Mouse (Mus musculus): ENCODE measurements at regions not wholly inside any gene's neighbourhood (a gene's known extent, or its start where the extent isn't known, plus 50 kb on each side); places are given as distances from the start of the nearest gene placed in this dataset.

DNA sequence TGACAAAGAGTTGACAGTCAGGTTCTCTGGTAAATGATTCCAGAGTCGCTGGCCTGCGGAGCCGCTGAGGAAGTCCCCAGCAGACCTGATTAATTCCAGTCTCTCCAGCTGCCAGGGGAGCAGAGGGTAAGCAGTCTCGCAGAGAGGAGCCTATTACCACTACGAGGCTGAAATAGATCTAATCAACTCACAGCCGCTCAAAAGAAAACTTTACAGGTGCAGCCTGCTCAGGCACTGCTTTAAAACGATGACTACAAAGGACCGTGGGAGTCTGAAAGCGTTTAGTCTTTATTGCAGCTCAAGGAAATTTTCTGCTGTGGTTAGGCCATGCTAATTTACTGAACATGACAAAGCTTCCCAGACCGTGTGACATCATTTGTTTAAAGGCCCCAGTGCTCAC is 462.3 kb upstream of the Pou3f3 start:
- DNase-seq: no peak

DNA sequence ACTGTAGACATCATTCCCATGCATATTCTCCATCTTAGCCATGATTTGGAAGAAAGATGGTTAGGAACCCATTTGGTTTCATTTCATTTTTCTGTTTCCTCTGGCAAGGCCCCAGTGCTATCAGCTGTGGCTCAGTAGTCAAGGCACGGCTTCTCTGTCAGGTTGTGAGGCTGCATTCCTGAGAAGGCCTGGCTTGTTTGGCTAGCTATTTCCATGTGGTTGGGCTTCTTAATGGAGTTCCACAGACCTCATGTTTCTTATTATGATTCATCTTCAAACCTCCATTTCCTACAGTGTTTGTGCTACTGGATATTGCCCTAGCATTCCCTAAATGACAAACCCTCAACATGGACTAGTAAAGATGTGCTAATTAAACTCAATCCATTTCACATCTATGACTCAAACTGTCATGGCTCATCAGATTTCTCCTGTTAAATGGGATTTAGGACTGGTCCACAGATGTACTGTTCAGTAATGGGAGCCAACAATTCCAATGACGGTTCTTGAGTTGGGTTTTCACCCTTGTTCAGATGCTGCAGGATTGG is 459.0 kb upstream of the Pou3f3 start:
- no peak for DNase-seq

DNA sequence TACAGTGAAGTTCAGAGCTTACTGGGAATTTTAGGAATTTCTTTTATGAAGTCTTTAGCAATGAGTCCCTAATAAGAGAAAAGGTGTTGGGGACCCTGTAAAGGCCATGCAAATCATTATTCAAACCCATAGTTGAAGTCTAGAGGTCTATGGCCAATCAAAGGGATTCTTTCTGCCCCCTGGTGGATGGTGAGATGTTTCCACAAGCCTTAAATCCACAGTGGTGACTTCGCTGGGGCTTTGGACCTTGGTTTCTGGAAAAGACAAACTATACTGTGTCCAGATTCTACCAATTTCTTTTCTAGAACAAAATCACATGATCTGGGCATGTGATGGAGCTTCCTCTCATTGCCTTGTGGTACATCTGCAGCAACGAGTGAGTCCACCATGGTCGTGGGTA is 457.2 kb upstream of the Pou3f3 start:
- DNase-seq: no peak

DNA sequence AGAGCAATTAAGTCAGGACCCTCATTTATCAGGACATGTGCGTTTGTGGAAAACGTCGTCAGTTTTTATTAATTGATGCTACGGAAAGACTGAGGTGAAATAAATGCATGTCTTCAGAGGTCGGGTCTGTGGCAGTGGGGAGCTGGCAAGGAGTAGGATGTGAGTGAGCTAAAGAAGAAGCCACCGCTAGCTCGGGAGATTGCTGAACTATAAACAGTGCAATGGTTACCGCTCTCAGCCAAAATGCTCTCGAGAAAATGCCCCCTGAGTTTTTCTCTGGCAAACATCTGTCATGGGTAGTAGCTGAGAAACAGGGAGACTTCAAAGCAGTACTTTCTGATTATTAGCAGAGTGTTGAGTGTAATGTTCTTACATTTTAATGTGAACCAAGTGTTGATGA is 454.4 kb upstream of the Pou3f3 start:
- no peak for DNase-seq

DNA sequence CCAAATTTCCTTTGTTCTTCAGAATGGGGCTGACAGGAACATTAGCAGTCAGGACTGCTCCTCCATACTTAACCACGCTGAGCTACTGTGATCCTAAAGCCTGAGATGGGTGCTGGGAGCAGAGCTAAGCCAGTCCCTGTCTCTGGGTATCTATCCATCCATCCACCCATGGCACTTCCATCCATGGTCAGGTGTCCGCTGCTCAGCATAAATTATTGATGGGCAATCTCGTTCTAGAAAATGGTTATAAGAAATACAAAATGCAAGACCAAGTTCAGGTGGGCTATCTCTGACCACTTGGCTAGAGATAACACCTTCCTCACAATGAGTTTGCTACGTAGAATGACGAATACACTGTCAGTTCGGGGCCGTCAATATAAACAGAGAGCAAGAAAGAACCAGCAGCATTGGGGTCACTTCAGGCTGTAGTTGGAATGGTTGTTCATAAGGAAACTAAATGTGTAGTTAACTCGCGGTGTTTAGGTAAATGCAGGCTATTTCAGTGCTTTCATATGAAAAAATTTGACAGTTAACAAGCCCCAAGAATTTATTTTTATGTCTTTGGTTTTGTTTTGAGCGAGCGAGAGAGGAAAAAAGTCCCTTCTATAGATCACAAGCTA is 453.9 kb upstream of the Pou3f3 start:
- DNase-seq: no peak

DNA sequence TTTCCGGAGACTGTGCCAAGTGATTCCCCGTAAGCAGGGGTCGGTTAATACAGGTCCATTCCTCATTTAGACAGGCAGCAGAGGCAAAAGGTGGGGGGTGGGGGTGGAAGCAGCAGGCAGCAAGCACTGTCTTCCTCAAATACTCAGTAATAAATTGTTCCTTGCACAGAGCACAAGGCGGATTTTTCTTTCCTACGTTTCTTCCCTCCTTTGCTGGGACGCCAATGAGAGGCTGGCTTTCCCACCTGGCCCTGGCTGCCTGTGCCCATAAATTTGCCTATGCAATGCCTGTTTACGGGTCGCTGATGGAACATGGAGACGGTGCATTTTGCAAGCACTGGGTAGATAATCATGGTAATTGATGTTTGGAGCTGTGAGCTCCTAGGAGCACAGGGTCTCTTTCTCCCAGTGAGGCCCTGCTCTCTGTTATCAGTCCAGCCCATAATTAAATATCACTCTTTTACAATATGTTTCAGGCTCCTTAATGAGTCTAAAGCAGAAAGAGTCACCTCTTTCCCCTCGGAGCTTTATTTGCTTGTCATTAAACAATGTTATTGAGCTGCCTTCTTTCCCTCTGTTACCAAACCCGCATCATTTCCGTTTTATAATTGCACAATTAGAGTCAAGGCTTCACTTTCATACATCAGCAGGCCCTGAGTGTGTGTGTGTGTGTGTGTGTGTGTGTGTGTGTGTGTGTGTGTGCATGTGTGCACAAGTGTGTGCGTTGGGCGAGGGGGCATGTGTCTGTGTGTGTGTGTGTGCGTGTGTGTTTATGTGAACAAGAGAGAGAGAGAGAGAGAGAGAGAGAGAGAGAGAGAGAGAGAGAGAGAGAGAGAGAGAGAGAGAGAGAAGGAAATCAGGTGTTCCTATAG is 452.7 kb upstream of the Pou3f3 start:
- DNase-seq: no peak

DNA sequence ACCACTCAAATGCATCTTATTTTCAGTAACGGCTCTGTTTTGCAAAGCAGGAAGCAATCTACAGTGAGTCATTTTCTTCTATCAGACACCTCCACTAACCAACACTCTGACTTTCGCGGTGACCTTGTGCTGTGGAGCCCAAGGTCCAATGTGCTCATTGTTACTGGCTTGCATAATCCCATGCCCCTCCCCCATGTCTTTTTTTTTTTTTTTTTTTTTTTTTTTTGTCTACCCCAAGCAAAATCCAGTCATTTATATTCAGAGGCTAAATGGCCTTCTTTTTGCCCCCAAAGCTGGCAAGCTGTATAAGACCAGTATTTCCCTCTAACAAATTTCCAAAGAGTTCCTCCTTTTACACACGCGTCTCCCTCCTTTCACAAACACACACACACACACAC is 452.1 kb upstream of the Pou3f3 start:
- DNase-seq: no peak

DNA sequence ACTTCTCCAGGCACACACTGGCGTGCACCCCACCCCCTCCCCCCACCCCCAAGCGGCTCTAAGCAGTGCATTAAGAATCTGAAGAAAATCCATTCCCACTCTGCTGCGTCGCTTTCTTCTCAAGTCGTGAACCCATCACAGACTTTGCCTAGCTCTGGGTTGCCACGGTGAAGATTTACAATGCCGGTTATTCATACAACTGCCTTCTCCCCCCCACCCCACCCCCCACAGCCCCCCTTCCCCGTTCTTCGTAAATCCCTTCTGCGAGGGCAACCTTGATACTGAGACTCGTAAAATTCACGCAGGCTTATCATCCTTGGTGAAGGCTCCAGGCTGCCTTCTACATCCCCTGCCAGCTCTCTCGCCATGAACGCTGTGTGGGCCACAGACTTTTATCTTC is 451.7 kb upstream of the Pou3f3 start:
- no peak for DNase-seq

DNA sequence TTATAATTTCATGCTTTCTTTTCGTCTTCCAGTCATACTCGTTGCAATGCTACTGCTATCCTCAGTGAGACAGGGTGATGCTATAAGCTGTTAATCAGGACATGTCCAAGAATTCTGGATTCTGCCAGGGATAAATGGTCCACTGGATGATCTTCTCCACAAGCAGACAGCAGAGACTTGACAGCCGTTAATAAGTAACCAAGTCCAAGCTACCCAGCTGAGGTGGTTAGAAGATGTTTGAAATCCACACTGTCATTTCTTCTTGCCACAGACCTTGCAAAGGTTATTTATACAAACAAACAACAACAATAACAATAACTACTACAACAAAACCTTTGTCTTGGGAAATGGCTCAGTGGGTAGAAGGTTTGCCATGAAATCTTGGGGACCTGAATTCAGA is 443.2 kb upstream of the Pou3f3 start:
- DNase-seq: no peak

DNA sequence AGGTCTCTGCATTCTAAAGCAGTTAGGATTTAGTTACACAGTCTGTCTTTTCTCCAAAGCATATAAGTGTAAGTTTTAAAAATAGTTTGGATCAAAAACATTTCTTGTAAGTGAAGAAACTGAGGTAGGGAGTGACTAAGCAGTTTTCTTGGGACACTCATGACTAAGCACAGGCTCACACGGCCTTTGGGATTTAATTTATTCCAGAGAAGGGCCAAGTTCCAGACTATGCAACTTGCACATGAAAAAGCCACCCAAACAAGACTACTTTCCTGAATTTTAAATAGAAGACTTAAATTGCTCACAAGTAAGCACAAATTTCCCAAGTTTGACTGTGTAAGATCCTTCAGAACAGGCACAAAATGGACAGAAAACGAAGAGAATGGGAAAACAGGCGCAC is 441.8 kb upstream of the Pou3f3 start:
- no peak for DNase-seq

DNA sequence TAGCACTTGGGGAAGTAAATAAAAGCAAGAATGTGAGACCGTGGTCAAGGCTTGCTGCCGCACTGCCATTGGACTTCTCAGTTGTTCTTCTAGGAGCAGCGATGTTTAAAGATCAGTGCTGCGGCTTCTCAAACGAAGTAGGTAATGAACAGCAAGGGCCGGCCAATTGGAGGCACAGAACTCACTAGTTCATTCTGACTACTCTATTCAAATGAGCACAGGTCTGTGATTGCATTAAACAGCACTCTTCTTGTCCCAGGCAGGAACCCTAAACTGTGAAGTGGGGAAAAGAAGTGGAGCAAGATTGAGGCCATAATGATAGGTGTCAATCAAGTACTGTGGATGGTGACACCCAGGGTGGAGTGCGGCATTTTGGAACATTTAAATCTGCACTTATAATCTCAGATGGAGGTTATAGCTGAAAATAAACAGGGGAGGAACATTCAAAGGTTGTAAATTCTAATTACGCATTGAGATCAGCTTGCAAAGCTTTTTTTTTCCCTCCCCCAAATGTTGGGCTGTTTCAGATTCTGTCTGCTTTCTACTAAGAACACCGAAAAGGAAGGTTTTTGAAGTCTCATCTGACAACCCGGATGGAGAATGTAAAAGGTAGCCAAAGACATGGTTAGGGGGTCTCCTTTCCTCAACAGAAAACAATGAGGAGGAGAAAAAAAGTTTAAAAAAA is 438.5 kb upstream of the Pou3f3 start:
- no peak for DNase-seq

DNA sequence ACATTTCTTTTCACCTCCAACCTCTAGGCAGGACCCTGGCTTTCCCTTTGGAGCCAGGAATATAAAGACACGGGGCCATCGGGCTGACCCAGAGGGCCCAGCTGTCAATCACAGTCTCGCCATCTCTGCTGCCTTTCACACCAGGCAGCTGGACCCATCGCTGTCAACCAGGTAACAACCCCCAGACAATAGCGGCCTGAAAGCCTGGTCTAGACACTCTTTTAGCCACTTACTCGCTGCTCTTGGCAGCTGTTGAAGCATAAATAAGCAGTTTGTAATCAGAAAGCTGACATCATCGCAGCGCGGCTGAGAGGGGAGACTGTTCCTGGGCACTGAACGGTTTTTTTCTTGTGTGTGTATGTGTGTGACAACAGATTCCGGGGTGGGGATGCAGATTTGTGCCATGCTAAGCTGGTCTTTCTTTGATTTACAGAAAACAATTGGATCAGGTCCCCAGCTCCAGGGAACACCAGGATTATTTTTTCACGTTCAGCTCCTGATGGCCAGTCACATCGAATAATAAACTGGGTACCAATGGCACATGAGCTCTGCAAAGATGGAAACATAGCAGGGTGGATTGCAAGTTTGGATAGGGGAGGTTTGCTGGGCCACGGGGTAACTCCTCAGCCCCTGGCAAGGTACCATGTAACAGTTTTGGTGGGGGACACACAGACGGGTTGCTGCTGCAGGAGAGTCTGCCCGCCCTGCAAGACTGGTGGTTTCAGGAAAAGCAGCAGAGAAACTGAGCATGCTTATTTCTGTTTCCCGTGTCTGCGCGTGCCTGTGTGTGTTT is 437.6 kb upstream of the Pou3f3 start:
- DNase-seq: no peak

DNA sequence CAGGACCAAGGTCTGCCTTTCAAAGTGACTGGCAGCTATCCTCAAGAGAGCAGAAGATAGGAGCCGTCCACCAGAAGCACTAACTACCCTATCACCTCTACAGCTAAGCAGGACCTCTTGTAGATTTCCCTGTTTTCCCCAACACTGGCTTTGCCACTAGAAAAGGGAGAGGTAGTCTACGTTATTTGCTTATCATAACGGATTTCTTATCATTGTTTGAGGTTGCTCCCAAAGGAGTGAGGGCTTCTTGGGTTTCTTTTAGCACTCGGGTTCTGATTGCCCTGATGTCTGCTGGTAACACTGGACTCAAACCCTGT is 437.0 kb upstream of the Pou3f3 start:
- no peak for DNase-seq

DNA sequence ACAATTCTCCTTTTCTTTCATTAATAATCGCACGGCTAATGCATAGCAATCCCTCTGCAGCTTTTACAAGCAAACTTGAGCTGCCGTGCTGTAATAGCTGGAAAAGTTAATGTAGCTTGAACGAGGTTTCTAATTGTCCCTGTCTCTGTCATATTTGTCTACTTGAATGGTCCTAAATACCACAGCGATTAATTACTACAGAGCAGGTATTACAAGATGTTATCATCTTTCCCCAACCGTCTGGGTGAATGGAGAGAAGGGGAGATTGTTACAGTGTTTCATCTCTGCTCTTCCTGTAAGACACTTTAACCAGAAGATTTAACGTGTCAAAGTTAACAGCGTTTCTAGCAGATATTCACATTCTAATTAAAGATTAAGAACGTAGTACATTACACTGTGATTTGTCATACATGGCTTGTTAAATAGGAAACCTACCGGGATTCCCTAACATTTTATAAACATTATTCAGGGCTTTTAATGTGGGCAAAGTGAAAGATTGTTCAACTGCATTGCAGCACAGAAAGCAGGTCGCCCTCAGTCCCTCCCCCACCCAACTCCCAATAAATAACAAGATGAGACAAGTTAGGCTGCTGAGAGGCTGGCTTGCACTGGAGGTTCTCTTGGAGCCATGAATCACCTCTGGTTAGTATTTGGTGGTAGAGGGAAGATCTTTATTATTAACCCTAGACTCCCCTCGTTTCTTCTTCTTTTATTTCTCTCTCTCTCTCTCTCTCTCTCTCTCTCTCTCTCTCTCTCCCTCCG is 436.2 kb upstream of the Pou3f3 start:
- DNase-seq: no peak

DNA sequence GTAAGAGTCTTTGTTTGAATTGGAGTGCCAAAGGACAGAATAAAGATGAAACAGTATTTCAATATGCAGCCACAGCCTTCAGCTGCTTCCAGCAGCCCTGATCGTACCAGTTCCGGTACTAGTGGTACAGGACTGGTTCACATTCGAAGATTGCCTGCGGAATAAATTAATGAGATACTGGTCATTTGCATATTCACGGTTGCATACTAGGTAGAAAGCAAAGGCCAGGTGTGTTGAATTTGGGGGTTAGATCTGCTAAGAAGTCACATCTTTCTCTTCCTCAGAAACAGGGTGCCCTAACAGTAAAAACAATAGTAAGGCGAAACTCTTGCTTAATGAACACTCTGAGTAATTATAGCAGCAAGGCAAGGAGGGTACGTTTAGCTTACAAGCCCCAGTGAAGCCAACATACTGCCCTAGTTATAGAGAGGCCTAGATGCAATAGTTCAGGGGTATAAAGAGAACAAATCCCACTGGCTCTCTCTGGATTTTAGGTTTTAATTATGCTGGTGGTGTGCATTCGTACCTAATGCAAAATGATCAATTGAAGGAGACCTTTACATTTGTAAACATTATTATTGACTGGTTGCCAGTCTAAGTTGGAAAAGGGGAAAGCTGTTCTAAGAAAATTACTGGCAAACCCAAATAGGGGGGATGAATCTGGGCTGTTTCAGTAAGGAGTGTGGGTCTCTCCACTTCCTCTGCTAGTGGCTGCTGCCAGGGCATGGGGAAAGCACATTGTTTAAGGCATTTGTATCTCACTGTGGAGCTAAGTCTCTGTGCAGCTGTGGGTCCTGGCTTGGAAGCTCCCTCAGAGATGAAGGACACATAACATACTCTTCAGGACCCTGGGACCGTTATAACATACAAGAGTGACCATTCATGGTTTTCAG is 435.3 kb upstream of the Pou3f3 start:
- no peak for DNase-seq

DNA sequence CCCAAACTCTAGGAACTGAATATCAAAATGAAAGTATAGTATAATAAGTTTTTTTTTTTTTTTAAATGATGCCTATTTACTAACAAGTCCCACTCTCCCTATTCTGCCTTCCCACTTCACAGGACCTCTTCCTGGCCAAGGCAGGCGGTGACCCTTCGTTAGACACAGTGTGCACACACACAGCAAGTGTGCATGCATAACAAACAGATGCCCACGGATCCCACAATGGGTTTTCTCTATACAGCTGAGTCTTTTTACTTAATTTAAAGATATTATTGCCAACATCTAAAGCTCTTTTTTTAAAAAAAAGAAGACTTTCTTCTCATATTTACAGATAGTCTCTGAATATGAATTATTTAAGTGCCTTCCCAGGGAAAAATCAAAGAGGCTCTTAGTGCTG is 434.5 kb upstream of the Pou3f3 start:
- no peak for DNase-seq

DNA sequence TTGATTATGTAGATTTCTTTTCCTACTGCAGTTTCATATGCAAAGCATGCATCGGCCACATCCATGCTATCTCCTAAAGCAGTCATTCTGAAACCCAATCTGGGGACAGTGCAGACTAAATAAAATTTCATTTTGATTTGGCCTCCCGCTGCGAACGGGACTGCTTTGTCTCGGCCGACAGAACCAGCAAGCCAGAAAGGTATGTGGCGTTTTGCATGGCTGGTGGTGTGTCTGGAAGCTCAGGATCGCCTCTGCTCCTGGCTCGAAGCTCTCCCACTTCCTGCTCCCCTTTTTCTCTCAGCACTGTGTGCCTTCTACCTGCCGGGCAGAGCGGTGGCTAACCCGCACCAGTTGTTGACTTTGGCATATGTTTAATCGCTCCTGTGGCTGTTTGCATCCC is 433.8 kb upstream of the Pou3f3 start:
- no peak for DNase-seq

DNA sequence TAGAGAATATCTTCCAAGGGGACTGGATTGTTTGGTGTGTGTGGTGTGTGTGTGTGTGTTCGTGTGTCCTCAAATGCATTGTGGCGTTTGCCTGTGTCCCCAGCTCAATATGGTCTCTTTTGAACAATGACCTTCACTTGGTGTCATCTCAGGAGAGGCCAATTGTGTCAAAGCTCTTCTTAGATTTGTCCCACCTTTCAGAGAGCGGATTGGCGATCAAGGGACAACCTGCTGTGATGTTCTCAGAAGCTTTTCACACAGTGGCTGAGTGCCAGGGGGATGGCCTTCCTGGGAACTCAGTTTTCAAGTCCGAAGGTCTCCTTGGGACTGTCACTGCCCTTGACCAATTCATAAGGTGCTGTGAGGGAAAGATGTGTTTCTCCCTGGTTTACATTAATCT is 433.0 kb upstream of the Pou3f3 start:
- no peak for DNase-seq

DNA sequence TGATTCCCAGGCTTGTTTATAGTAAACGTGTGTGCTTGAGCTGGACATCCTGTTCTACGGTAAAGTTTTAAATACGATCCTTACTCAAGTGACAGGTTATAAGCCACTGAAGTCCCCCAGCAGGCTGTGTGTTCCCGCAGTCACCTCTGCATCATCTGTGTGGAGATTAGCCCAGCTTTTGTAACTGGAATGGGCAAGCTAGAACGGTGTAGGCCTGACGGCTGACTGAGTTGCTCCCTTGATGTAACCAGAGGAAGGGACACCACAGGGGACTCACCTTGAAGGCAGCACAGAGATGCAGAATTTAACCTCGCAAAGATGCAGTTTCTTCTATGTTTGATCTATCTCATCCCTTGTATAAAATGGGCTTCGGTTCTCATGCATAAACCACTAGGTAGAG is 418.4 kb upstream of the Pou3f3 start:
- no peak for DNase-seq

DNA sequence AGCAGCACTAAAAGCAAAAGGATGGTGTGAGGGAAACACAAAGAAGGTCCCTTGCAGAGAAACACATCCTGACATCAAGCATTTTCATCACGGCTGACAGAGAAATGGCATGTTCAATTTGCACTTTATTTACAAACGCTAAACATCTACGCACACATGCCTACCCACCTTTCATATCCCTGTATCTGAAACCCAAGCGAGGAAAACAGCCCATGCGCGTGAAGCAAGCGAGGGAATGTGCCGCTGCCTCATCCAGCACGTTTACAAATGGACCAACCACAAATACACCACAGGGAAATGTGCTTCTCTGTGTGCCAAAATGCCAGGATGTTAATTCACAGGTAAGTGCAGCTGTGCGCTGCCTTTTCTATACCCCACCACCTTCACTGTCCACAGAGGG is 399.7 kb upstream of the Pou3f3 start:
- DNase-seq: no peak

DNA sequence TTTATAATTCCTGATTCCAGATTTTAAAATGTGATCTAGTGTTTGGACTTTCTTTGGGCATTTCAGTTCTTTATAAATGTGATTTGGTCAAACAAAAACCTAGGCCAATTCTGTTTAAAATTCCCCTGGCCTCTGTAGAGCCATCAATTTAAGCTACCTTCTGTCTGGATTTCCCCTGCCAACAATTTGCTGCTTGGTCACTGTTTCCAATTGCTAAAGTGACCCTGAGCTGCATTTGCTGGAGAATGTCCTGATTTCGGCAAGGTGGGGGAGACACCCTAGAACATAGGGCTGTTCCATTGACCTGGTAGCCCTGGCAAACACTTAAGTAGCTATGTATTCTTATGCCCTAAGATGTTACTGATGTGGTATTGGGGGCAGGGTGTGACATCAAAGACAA is 386.3 kb upstream of the Pou3f3 start:
- DNase-seq: no peak
